Mouse (Mus musculus): ENCODE measurements around the gene Tfpi2. TPM values are rescaled to one million over a fixed set of nuclear protein-coding genes. Genes with fewer than 3 reads are reported as not detected.

Tfpi2 gene
- polyA plus RNA-seq, 1 experiment, result not detected

- TF ChIP-seq CTCF (IDR thresholded peaks at IDR 0.05; ENCODE audit: low read depth, low read length), result no peak
- TF ChIP-seq POLR2A (IDR thresholded peaks at IDR 0.05; ENCODE audit: borderline replicate concordance, low read depth, low read length), result no peak
- no peak overlapping the region for H3K4me3 ChIP-seq (ENCODE audit: insufficient read depth, low read length)
- no peak overlapping the region for H3K27ac ChIP-seq (ENCODE audit: insufficient read depth, low read depth, low read length)
- H3K4me1 ChIP-seq (ENCODE audit: control insufficient read depth, insufficient read depth, low read length), result peaks cover 9% of the 10 kb centered on the region
Observed at GRCm38 (mm10) chr6:3999296-3999695, 10.6 kb upstream of the Tfpi2 start.

DNA sequence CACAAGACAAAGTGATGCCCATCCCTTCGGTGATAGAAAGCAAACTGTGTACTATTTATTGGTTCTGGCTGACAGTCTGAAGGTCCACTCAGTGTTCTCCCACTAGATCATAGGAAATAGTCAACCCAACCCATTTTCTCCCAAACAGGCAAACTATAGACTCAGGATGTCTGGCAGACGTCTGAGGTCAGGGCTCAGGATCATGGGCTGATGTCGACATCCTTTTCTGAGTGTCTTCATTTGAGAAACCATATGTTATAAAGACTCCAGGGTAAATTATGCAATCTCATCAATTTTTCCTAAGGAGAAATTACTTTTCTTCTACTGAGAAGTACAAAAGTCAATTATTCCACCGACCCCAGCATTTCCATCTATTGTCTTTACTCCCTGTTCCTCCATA, 9.4 kb upstream of the Tfpi2 start:
- TF ChIP-seq CTCF (IDR thresholded peaks at IDR 0.05; ENCODE audit: low read depth, low read length), result no peak
- no peak for TF ChIP-seq POLR2A (IDR thresholded peaks at IDR 0.05; ENCODE audit: borderline replicate concordance, low read depth, low read length)
- peaks cover 4% of the 10 kb centered on the region for H3K4me1 ChIP-seq (ENCODE audit: control insufficient read depth, insufficient read depth, low read length)
- H3K27ac ChIP-seq (ENCODE audit: insufficient read depth, low read depth, low read length), result no peak overlapping the region
- H3K4me3 ChIP-seq (ENCODE audit: insufficient read depth, low read length), result no peak overlapping the region

- H3K4me3 ChIP-seq (ENCODE audit: insufficient read depth, low read length), result no peak within 1 kb of the TSS
- TF ChIP-seq POLR2A (IDR thresholded peaks at IDR 0.05; ENCODE audit: borderline replicate concordance, low read depth, low read length) (no peak), CTCF (IDR thresholded peaks at IDR 0.05; ENCODE audit: low read depth, low read length) (no peak)
- H3K27ac ChIP-seq (ENCODE audit: insufficient read depth, low read depth, low read length), result no peak within 1 kb of the TSS
- H3K4me1 ChIP-seq (ENCODE audit: control insufficient read depth, insufficient read depth, low read length), result no peaks in the 10 kb centered on the region
Observed at GRCm38 (mm10) chr6:3993492-3993891, 4.8 kb upstream of the Tfpi2 start, which contains the start of gene Gngt1. Gene Gngt1 (plus strand): TSS chr6:3993792.

DNA sequence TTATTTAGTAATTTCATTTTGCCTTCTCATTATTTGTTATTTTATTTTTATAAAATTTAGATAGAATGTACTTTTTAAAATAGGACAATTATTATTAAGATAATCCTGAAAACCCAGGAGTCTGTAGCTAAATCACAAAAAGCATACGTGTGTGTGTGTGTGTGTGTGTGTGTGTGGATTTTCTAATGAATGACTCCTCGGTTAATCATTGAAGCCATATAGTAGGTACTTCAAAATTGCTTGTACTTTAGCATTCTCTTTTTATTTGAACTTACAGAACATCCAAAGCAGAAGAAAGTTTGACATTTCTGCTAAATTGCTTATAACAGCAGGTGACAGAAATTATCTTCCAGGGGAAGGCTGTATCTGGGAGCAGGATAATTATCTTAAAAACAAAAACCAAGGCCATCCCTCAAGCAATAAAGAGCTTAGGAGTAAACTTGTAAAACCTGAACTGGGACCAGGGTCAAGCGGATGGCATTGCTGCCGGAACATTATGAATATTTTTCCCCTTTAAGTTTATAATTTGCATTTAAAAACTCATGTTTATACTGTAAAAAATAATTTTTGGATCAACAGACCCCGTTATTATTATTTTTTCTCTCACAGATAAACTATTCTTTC, 5.9 kb downstream of the Tfpi2 start:
- H3K27ac ChIP-seq (ENCODE audit: insufficient read depth, low read depth, low read length), result no peak overlapping the region
- no peaks in the 10 kb centered on the region for H3K4me1 ChIP-seq (ENCODE audit: control insufficient read depth, insufficient read depth, low read length)
- H3K4me3 ChIP-seq (ENCODE audit: insufficient read depth, low read length), result no peak overlapping the region
- no peak for TF ChIP-seq POLR2A (IDR thresholded peaks at IDR 0.05; ENCODE audit: borderline replicate concordance, low read depth, low read length)
- no peak for TF ChIP-seq CTCF (IDR thresholded peaks at IDR 0.05; ENCODE audit: low read depth, low read length)

- TF ChIP-seq CTCF (IDR thresholded peaks at IDR 0.05; ENCODE audit: low read depth, low read length) (no peak), POLR2A (IDR thresholded peaks at IDR 0.05; ENCODE audit: borderline replicate concordance, low read depth, low read length) (no peak)
- H3K4me3 ChIP-seq (ENCODE audit: insufficient read depth, low read length), result no peak overlapping the region
Observed at GRCm38 (mm10) chr6:3973679-3974078, 15.0 kb downstream of the Tfpi2 start.

DNA sequence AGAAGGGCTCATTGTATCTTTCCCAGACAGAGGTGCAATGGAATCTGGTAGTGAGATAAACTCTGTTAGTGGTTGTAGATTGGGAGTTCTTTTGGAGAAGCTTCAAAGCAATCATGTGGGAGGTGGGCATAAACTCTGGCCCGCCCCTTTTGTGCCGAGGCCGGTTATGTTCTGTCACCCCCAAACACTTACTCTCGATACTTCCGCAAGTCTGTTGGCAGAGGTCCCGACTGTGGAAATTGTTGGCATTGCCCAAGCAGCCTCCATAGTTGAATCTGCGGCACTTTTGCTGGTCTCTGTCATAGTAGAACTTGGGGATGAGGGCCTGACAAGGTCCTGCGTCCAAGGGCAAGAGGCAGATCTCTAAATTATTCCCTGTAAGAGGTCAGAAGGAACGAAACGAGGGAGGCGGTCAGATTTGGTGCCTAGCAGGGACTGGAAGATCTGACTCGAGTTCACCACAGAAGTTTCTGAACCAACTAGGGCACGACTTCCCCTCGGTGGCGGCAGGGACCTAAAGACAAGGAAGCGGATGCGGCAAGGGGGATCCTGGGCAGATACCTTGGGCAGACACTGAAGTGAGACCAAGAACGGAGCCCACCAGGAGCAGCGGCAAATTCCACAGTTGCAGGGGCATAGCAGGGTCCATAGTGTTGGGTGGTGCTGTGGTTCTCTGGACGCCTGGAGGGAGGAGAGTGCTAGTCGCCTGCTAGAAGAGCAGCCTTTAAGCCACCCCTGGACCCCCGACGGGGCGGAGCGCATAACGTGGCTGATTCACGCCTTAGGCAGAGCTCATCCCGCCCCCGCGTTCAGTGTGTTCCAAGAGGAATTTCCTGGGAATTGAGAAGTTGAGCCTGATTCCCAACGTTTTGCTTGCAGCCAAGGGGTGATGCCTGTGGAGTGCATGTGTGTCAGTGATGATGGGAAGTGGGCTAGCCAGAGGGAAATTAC, 20.8 kb downstream of the Tfpi2 start:
- Histone ChIP-seq H3K4me1 (ENCODE audit: control insufficient read depth, insufficient read depth, low read length) (no peaks in the 10 kb centered on the region), H3K4me3 (ENCODE audit: insufficient read depth, low read length) (no peak overlapping the region), H3K27ac (ENCODE audit: insufficient read depth, low read depth, low read length) (no peak overlapping the region)
- no peak for TF ChIP-seq POLR2A (IDR thresholded peaks at IDR 0.05; ENCODE audit: borderline replicate concordance, low read depth, low read length)

More at GRCm38 (mm10) chr6:3973679-3974078, 15.0 kb downstream of the Tfpi2 start:
- peaks cover 9% of the 10 kb centered on the region for H3K4me1 ChIP-seq (ENCODE audit: control insufficient read depth, insufficient read depth, low read length)
- H3K27ac ChIP-seq (ENCODE audit: insufficient read depth, low read depth, low read length), result no peak overlapping the region

- Histone ChIP-seq H3K27ac (ENCODE audit: insufficient read depth, low read depth, low read length) (no peak overlapping the region), H3K4me1 (ENCODE audit: control insufficient read depth, insufficient read depth, low read length) (no peaks in the 10 kb centered on the region), H3K4me3 (ENCODE audit: insufficient read depth, low read length) (no peak overlapping the region)
- TF ChIP-seq POLR2A (IDR thresholded peaks at IDR 0.05; ENCODE audit: borderline replicate concordance, low read depth, low read length) (no peak), CTCF (IDR thresholded peaks at IDR 0.05; ENCODE audit: low read depth, low read length) (no peak)
Observed at GRCm38 (mm10) chr6:3954969-3955368, 33.8 kb downstream of the Tfpi2 start.

GRCm38 (mm10) chr6:3936140-3936714, 52.5 kb downstream of the Tfpi2 start:
- Histone ChIP-seq H3K27ac (ENCODE audit: insufficient read depth, low read depth, low read length) (no peak overlapping the region), H3K4me3 (ENCODE audit: insufficient read depth, low read length) (no peak overlapping the region), H3K4me1 (ENCODE audit: control insufficient read depth, insufficient read depth, low read length) (no peaks in the 10 kb centered on the region)
- TF ChIP-seq CTCF (IDR thresholded peaks at IDR 0.05; ENCODE audit: low read depth, low read length) (no peak), POLR2A (IDR thresholded peaks at IDR 0.05; ENCODE audit: borderline replicate concordance, low read depth, low read length) (no peak)

DNA sequence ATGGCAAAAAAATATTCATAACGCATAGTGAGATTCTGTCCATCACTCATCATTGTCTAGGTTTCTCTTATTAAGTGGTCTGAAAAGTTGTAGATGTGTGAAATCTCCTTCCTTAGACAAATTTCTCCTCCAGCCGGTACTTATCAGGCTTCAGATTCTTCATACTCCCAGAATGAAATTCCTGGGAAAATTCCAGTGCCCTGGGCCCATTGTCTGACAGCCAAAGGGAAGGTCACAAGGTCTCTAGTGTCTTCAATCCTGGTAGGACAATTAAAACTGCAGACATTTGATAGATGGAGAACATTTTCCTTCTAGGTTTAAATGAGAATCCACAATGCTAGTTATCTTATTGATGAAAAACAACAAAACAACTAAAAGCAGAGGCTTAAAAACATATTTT, 53.1 kb downstream of the Tfpi2 start:
- Histone ChIP-seq H3K27ac (ENCODE audit: insufficient read depth, low read depth, low read length) (no peak overlapping the region), H3K4me1 (ENCODE audit: control insufficient read depth, insufficient read depth, low read length) (no peaks in the 10 kb centered on the region), H3K4me3 (ENCODE audit: insufficient read depth, low read length) (no peak overlapping the region)
- TF ChIP-seq CTCF (IDR thresholded peaks at IDR 0.05; ENCODE audit: low read depth, low read length) (no peak), POLR2A (IDR thresholded peaks at IDR 0.05; ENCODE audit: borderline replicate concordance, low read depth, low read length) (no peak)

GRCm38 (mm10) chr6:3935048-3935447, 53.7 kb downstream of the Tfpi2 start:
- no peaks in the 10 kb centered on the region for H3K4me1 ChIP-seq (ENCODE audit: control insufficient read depth, insufficient read depth, low read length)
- H3K4me3 ChIP-seq (ENCODE audit: insufficient read depth, low read length), result no peak overlapping the region
- H3K27ac ChIP-seq (ENCODE audit: insufficient read depth, low read depth, low read length), result no peak overlapping the region
- TF ChIP-seq POLR2A (IDR thresholded peaks at IDR 0.05; ENCODE audit: borderline replicate concordance, low read depth, low read length) (no peak), CTCF (IDR thresholded peaks at IDR 0.05; ENCODE audit: low read depth, low read length) (no peak)

Data from bone marrow macrophage, adult 2 months (primary cell).